Mouse (Mus musculus) testis, adult 10 weeks (tissue): Measurements from ENCODE around the gene Lrch1. TPM values are rescaled to one million over a fixed set of nuclear protein-coding genes. Genes with fewer than 3 reads are reported as not detected.

Experiments
- polyA plus RNA-seq: library from polyadenylated mRNA; stranded (reverse); fragments of 350-450 nt; fragmentation: Illumina TruSeq; extraction: RNeasy Lipid Tissue Mini Kit (QIAGEN cat#74804); gene quantifications from one replicate; pipeline ENCODE4 v1.2.3, GENCODE M21; 2014; ENCODE audit warnings: low read depth, low replicate concordance

The Lrch1 gene
- polyA plus RNA-seq: 1.8 TPM

GRCm38 (mm10) chr14:74947376-74948013, at the start of gene Lrch1:
Gene Lrch1, minus strand, starts transcription at chr14:74947876.

GRCm38 (mm10) chr14:74732079-74732783, 215.4 kb downstream of the Lrch1 start, which contains the start of gene Esd:
Gene Esd, plus strand, starts transcription at chr14:74732297.

Other genes with a start within 250 kb of the Lrch1 start
- 33.9 TPM for gene Esd, start 215.6 kb downstream of the Lrch1 start, polyA plus RNA-seq
- gene Rubcnl, start 68.2 kb upstream of the Lrch1 start, polyA plus RNA-seq: 0.90 TPM
- 268 TPM for gene Lrrc63, start 183.0 kb upstream of the Lrch1 start, polyA plus RNA-seq
- gene Lcp1, start 183.2 kb upstream of the Lrch1 start, polyA plus RNA-seq: 3.9 TPM